Mouse (Mus musculus): ENCODE data around the gene Taf5l.
"Not testable (repeated sequence)": the region's sequence is repeated elsewhere in the genome, so short reads cannot be mapped to it uniquely, and the experiment has no call there.

Taf5l gene

DNA sequence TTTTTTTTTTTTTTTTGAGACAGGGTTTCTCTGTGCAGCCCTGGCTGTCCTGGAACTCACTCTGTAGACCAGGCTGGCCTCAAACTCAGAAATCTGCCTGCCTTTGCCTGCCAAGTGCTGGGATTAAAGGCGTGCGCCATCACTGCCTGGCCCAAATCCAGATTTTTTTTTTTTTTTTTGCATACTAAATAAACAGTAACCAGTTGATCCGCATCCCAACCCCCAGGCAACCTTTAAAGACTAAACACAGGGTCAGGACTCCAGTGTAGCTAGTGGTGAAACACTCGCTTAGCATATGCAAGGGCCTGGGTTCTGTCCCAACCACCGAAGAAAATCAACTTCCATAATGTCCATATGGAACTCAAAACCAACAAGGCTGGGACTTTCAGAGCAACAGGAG lies 60.6 kb downstream of the Taf5l start:
- DNase-seq (ENCODE audit: low read depth, low spot score): not testable (repeated sequence)

GRCm38 (mm10) chr8:123960056-123960455 lies 61.1 kb downstream of the Taf5l start:
- DNase-seq (ENCODE audit: low read depth, low spot score): no peak

DNA sequence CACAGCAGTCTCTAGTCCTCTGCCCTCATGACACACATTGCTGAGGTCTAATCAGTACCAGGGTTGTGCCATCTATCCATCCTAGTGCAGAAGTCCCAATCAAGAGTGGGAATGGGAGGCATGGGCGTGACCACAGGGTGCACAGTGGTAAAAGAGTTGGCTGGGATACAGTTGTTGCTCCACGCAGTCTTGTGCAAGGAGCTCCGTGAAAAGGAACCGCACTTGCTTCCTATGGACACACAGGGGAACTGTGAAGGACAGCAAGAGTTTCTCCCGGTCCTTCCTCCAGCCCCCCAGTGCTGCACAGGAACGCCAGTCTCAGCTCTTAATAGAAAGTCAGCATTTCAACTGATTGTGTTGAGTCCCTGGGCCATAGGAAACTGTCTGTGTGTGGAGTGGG lies 61.7 kb downstream of the Taf5l start:
- DNase-seq (ENCODE audit: low read depth, low spot score): no peak

DNA sequence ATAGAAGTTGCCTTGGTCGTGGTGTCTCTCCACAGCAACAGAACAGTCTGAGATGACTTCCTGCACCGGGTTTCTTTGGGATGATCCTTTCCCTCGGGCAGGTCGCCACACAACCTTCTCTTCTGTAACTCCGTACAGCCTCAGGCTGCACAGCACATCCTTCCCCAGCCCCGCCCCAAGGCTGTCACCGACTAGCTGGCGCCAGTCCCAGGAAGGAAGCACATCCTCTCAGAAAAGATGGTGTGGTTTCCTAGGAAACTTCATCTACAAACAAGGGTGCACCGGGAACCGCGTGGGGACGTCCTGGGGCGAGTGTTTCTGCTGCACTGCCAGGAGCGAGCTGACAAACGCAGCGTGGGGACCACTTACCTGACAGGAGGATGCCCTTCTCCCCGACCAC lies 63.1 kb downstream of the Taf5l start:
- DNase-seq (ENCODE audit: low read depth, low spot score): no peak

DNA sequence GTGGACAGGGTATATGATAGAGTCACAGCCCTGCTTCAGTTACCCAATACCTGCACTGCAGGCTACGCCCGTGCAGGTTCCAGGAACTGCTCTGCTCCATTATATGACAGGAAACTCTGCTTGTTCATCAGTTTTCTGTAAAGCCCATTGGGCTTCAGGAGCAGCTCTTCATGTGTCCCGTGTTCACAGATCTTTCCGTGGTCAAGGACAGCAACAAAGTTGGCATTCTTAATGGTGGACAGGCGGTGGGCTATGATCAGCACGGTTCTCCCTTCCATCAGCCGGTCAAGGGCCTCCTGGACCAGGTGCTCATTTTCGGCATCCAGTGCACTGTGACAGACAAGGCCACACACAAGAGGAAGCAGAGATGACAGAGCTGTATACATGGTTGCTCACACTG lies 67.0 kb downstream of the Taf5l start:
- DNase-seq (ENCODE audit: low read depth, low spot score): no peak

DNA sequence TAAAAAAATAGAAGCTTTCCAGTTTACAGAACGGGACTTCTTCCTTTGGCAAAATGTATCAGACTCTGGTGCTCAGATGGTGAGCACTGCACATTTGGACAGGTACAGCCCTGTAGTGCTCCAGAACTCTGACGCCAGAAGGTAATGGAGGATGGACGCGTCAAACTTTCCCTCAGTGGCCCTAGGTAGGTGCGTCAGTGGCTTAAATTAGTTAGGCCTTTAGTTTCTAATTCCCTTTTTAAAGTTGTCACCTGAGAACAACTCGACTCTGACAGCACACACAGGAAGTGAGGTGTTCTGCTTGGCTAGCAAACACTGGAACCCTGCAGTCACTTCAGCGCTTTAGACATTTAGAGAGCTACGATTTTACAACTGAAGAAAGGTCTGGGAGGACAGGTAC lies 67.5 kb downstream of the Taf5l start:
- no peak for DNase-seq (ENCODE audit: low read depth, low spot score)

- peak; percentile 38 for DNase-seq (ENCODE audit: low read depth, low spot score)
Observed at GRCm38 (mm10) chr8:123950077-123950802, 71.0 kb downstream of the Taf5l start.

DNA sequence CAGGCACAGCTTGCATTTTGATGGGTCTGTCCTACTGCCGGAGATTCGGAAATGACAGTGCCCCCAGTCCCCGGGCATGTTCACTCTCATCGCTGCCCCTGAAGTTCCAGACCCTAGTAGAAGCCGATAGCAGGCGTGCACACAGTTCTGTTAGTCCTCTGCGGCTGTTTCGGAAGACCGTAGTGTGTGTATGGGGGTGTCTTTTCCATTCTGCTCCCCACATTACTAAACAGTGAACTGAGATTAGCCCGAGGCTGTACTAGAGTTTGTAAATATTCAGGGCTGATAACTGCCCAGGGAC lies 71.6 kb downstream of the Taf5l start:
- DNase-seq (ENCODE audit: low read depth, low spot score): no peak

- peak; percentile 99 for DNase-seq (ENCODE audit: low read depth, low spot score)
Observed at GRCm38 (mm10) chr8:123948942-123949685, 72.1 kb downstream of the Taf5l start, which contains the start of gene Nup133. Gene Nup133 (minus strand): TSS chr8:123949265.
